Mouse (Mus musculus) heart, postnatal 0 days (tissue): ENCODE results near the gene Stx19.

Source experiments
- CTCF ChIP-seq: IDR thresholded peaks from 2 replicates; pipeline ENCODE4 v1.5.1; 2016; ENCODE audit warnings: antibody characterized with exemption, control low read depth, low read depth
- EP300 ChIP-seq: IDR thresholded peaks from 2 replicates; pipeline ENCODE4 v1.6.1; 2016; ENCODE audit warnings: antibody characterized with exemption, low read depth

DNA sequence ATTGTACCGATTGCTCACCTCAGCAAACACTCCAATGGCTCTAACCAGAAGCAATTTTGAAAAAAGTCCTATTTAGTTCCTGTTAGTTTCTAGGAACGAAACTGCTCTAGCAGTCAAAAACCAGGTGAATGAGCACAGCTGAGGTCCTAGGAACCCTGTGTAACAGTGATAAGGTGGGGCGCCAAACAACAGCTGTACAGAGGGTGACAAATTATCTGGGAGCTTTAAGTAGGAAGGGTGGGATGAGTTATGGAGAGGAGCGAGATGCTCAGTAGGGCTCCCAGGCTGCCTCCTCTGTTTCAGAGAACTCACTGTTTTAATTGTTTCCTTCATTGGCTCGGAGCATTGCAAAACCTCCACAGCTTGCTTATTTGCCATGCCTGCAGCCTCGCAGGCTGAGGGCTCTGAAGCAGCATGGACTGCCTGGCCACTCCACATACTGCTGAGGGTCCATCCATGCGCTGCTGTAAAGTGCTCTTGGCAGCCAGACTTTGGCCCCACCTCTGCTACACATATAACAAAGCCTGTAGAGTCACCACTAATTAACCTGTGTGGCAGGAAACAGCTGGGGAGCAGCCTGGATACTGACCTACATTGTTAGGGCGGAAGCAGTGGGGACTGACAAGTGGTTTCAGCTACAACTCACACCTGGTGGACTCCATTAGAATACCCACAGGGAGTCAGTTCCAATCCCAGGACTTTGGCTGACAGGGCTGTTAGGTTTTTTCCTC, 7.1 kb upstream of the Stx19 start:
- no peak for TF ChIP-seq CTCF
- no peak for TF ChIP-seq EP300
